Comparison of ENCODE assay signal across 11 mouse cellular contexts in genomic region chr4:106493639-106494038, GRCm38 (mm10). TPM values are rescaled to one million over a fixed set of nuclear protein-coding genes. Genes with fewer than 3 reads are reported as not detected.
DNase-seq lines count a peak whose midpoint lies in the region; ATAC-seq lines count a peak whose summit lies in the region.
"Had no signal": no experiment of that assay in that cellular context is flagged by ENCODE, and none has a peak within 500 bp of the region (broad histone marks: within the 10 kb centered on the region; RNA-seq: fewer than 3 reads in every experiment).

No protein-coding gene starts in this region.

- no peaks in the 10 kb centered on the region for H3K27me3 ChIP-seq in midbrain, embryonic 11.5 days (ENCODE audit: control insufficient read depth, insufficient read depth, low read length)
- no peaks in the 10 kb centered on the region for H3K27me3 ChIP-seq in midbrain, embryonic 13.5 days

- ATAC-seq in cerebellum, adult (ENCODE audit: insufficient number of reproducible peaks, low FRiP score, low TSS enrichment) = 0 out of 2 replicates have a peak, but pooled peaks have one; percentile 45
- no peak for ATAC-seq in midbrain, embryonic 11.5 days (ENCODE audit: low FRiP score)
- no peak for ATAC-seq in midbrain, embryonic 13.5 days
- ATAC-seq in granulocyte monocyte progenitor cell, adult 5-6 weeks (replicated peaks; ENCODE audit: poor library complexity, severe bottlenecking) = peak; percentile 73

- H3K36me3 ChIP-seq in midbrain, embryonic 11.5 days (ENCODE audit: control insufficient read depth, insufficient read depth, low read length) = no peaks in the 10 kb centered on the region
- H3K36me3 ChIP-seq in midbrain, embryonic 13.5 days = no peaks in the 10 kb centered on the region
- H3K36me3 ChIP-seq: G1E had no signal

- no peak overlapping the region for H3K27ac ChIP-seq in midbrain, embryonic 11.5 days (ENCODE audit: low read depth, low read length)
- H3K27ac ChIP-seq in midbrain, embryonic 13.5 days = no peak overlapping the region

- H3K9me3 ChIP-seq in midbrain, embryonic 11.5 days (ENCODE audit: control insufficient read depth, low read length) = no peaks in the 10 kb centered on the region
- no peaks in the 10 kb centered on the region for H3K9me3 ChIP-seq in midbrain, embryonic 13.5 days
- H3K9me3 ChIP-seq: G1E had no signal

- no peak for DNase-seq in cerebellum, adult 11 months
- peak; percentile 84 for DNase-seq in midbrain, embryonic 11.5 days (ENCODE audit: low spot score, missing footprints)
- peak; percentile 65 for DNase-seq in thymus, postnatal 14 days
- no peak for DNase-seq in MN1 (ENCODE audit: low spot score)
- DNase-seq in layer of hippocampus, adult 9-11 months = no peak

- H3K4me3 ChIP-seq in midbrain, embryonic 11.5 days (ENCODE audit: low read depth, low read length) = no peak overlapping the region
- H3K4me3 ChIP-seq in midbrain, embryonic 13.5 days (replicated peaks) = no peak overlapping the region

- H3K4me2 ChIP-seq in midbrain, embryonic 11.5 days = no peak overlapping the region
- no peak overlapping the region for H3K4me2 ChIP-seq in midbrain, embryonic 13.5 days (replicated peaks)

- H3K9ac ChIP-seq in midbrain, embryonic 11.5 days (ENCODE audit: low read length) = no peak overlapping the region
- H3K9ac ChIP-seq in midbrain, embryonic 13.5 days (replicated peaks) = no peak overlapping the region

- H3K4me1 ChIP-seq in midbrain, embryonic 11.5 days (ENCODE audit: control insufficient read depth, insufficient read depth, low read length) = 0 out of 2 replicates have a peak, but pooled peaks cover 2% of the 10 kb centered on the region
- H3K4me1 ChIP-seq in midbrain, embryonic 13.5 days (replicated peaks) = peaks cover 9% of the 10 kb centered on the region

- WGBS in midbrain, embryonic 11.5 days = 74% methylated on average over 2 of the region's 2 CpGs
- WGBS in midbrain, embryonic 13.5 days = 66% methylated on average over 2 of the region's 2 CpGs

RNA-seq across cellular contexts. Expression of gene Bsnd, which starts 1.6 kb away (rescaled TPM):
- not detected in 2 replicates for polyA plus RNA-seq in midbrain, embryonic 11.5 days (2014; fragmentation: Nextera tagmentation; extraction: Ambion mirVana)
- polyA plus RNA-seq in midbrain, embryonic 13.5 days (2015; fragmentation: Nextera tagmentation; extraction: Ambion mirVana) = not detected in 2 replicates
- total RNA-seq in granulocyte monocyte progenitor cell, adult 5-6 weeks (2014; fragmentation: Nextera tagmentation) = not detected in 2 replicates
- not detected in 2 replicates for total RNA-seq in granulocyte monocyte progenitor cell, adult 5-6 weeks (2017)
- total RNA-seq: layer of hippocampus, postnatal 25 days had no signal
- polyA plus RNA-seq: G1E; neural tube, embryonic 11.5 days had no signal

RNA-seq across cellular contexts. Expression of gene Pcsk9, which starts 29.5 kb away (rescaled TPM):
- 1.1 and 1.4 TPM in 2 replicates for polyA plus RNA-seq in midbrain, embryonic 11.5 days (2014; fragmentation: Nextera tagmentation; extraction: Ambion mirVana)
- polyA plus RNA-seq in midbrain, embryonic 13.5 days (2015; fragmentation: Nextera tagmentation; extraction: Ambion mirVana) = 1.4 TPM in 2 replicates
- not detected in 2 replicates for total RNA-seq in granulocyte monocyte progenitor cell, adult 5-6 weeks (2014; fragmentation: Nextera tagmentation)
- total RNA-seq in granulocyte monocyte progenitor cell, adult 5-6 weeks (2017) = 0.17 and 0.46 TPM in 2 replicates
- total RNA-seq: G1E had no signal
- polyA plus RNA-seq: G1E had no signal

Comparison
In these comparisons a context has a peak if more than half of its experiments do, and no peak if none do; other contexts are left out.
1. ATAC-seq: peak in cerebellum, adult (single experiment) and granulocyte monocyte progenitor cell, adult 5-6 weeks (single experiment); none in midbrain, embryonic 11.5 days (single experiment) and midbrain, embryonic 13.5 days (single experiment).
2. DNase-seq: peak in midbrain, embryonic 11.5 days (single experiment) and thymus, postnatal 14 days (single experiment); none in cerebellum, adult 11 months (single experiment), MN1 (single experiment) and layer of hippocampus, adult 9-11 months (single experiment).